Mouse (Mus musculus) embryonic facial prominence, embryonic 11.5 days (tissue): Measurements from ENCODE around the gene Rad18. TPM values are rescaled to one million over a fixed set of nuclear protein-coding genes. Genes with fewer than 3 reads are reported as not detected.

ENCODE experiments used
- ATAC-seq: fragments of 200-750 bp; cut with Nextera tagmentation; replicated peaks from 2 replicates; pipeline ENCODE4 v1.8.0; 2017; ENCODE audit warnings: low read depth; ENCODE audit not compliant: insufficient number of reproducible peaks, low FRiP score, low TSS enrichment
- DNase-seq: peaks from one replicate; pipeline ENCODE4 v3.0.0-alpha.2; 2015; ENCODE audit warnings: low spot score
- H3K27ac ChIP-seq: fragments of 300-500 bp; sonication (generic); replicated peaks from 2 replicates; pipeline ENCODE4 v1.5.1; 2014; ENCODE audit warnings: mild to moderate bottlenecking, low read depth, low read length, control low read depth
- H3K27me3 ChIP-seq: fragments of 300-500 bp; sonication (generic); 2 replicates; pipeline ENCODE4 v1.6.1; 2014; ENCODE audit warnings: mild to moderate bottlenecking, low read length, moderate library complexity, mixed read lengths; ENCODE audit not compliant: control insufficient read depth, insufficient read depth
- H3K36me3 ChIP-seq: fragments of 300-500 bp; sonication (generic); replicated peaks from 2 replicates; pipeline ENCODE4 v1.6.1; 2014; ENCODE audit warnings: low read depth, mild to moderate bottlenecking, low read length, moderate library complexity, mixed read lengths; ENCODE audit not compliant: control insufficient read depth, insufficient read depth
- H3K4me1 ChIP-seq: fragments of 300-500 bp; sonication (generic); 2 replicates; pipeline ENCODE4 v1.6.1; 2014; ENCODE audit warnings: low read length, mixed read lengths; ENCODE audit not compliant: control insufficient read depth, insufficient read depth
- H3K4me2 ChIP-seq: fragments of 300-500 bp; sonication (generic); 2 replicates; pipeline ENCODE4 v1.6.1; 2014; ENCODE audit warnings: low read depth, mild to moderate bottlenecking, control low read depth, low read length, moderate library complexity
- H3K4me3 ChIP-seq: fragments of 300-500 bp; sonication (generic); 2 replicates; pipeline ENCODE4 v1.5.1; 2014; ENCODE audit warnings: low read depth, low read length, control low read depth
- H3K9ac ChIP-seq: fragments of 300-500 bp; sonication (generic); replicated peaks from 2 replicates; pipeline ENCODE4 v1.6.1; 2014; ENCODE audit warnings: mild to moderate bottlenecking, control low read depth, low read length
- H3K9me3 ChIP-seq: fragments of 300-500 bp; sonication (generic); replicated peaks from 2 replicates; pipeline ENCODE4 v1.6.1; 2016; ENCODE audit warnings: mild to moderate bottlenecking, low read length, inconsistent platforms, mixed read lengths; ENCODE audit not compliant: control insufficient read depth
- WGBS: fragments of 180-500 bp; shearing (Covaris S2); extraction: QIAGEN DNeasy Blood & Tissue Kit; methylation state at CpG from one replicate; pipeline ENCODE4 v1.1.7; 2014; 5-methylcytosine and 5-hydroxymethylcytosine counted together
- polyA plus RNA-seq: library from polyadenylated mRNA; unstranded; fragments of >200 nt; fragmentation: Nextera tagmentation; extraction: Ambion mirVana; gene quantifications from 2 replicates; pipeline ENCODE4 v1.2.1, GENCODE M21; 2014

Gene Rad18
- polyA plus RNA-seq, 1 experiment from 2014 or later = 43.0 TPM

DNA sequence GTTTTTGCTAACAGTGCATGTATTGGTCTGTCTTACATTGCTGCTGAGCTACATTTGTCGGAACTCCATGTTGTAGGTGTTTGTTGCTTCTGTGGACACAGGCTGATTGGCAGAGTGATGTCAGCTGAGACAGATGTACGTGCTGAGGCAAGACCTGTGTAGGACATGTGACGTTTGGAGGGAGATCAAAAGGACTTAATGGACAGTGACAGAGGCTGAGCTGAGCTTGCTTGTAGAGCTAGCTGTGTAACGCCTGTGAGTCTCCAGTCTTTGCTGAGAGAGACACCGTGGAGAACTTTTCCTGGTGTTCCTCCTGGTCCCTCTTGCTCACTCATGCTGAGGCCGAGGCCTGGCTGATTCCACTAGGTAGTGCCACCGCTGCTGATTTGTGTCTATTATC is 101.5 kb downstream of the Rad18 start:
- no peak for DNase-seq
- no peak overlapping the region for H3K4me3 ChIP-seq
- no peaks in the 10 kb centered on the region for H3K36me3 ChIP-seq
- no peaks in the 10 kb centered on the region for H3K9me3 ChIP-seq
- no peak overlapping the region for H3K27ac ChIP-seq
- H3K4me1 ChIP-seq = no peaks in the 10 kb centered on the region
- ATAC-seq = no peak
- H3K4me2 ChIP-seq = no peak overlapping the region
- H3K9ac ChIP-seq = no peak overlapping the region
- no peaks in the 10 kb centered on the region for H3K27me3 ChIP-seq
- 86% methylated on average over 7 of the region's 7 CpGs for WGBS

DNA sequence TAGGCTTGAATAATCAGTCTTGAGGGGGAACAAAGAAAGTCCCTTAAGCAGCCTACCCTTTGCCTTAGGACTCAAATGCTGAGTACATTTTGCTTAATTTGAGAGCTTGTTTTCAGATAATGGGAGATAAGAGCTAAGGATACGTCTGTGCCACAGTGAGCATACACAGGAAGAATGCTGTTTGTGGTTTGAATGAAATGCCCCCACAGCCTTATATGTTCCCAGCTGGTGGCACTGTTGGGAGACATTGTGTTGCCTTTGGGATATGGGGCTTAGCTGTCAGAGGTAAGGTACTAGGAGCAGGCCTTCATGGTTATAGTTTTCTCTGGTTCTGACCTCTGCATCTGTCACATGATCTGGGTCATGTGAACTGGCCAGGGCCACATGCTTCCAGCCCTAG is 108.6 kb downstream of the Rad18 start:
- H3K9me3 ChIP-seq = no peaks in the 10 kb centered on the region
- no peak overlapping the region for H3K4me3 ChIP-seq
- 55% methylated on average over 1 of the region's 1 CpGs for WGBS
- no peaks in the 10 kb centered on the region for H3K27me3 ChIP-seq
- no peak overlapping the region for H3K9ac ChIP-seq
- no peaks in the 10 kb centered on the region for H3K36me3 ChIP-seq
- H3K4me1 ChIP-seq = no peaks in the 10 kb centered on the region
- ATAC-seq = no peak
- no peak overlapping the region for H3K27ac ChIP-seq
- no peak overlapping the region for H3K4me2 ChIP-seq
- DNase-seq = no peak

DNA sequence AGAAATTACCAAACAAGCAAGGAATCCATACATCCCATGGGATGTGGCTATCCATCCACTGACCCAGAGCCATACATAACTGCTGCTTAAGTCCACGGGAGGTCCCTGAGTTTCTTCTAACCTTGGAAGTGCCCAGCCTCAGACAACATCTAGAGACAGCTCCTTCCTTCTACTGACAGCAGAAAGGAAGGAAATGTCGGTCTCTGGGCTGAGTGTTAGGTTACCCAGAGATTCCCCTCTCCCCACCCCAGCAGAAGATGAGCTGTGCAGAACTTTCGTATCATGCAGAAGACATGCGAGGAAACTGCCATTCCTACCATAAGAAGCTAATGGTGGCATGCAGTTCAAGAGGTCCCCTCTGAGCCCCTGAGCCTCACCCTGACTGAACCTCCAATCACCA is 109.5 kb downstream of the Rad18 start:
- H3K27me3 ChIP-seq = no peaks in the 10 kb centered on the region
- H3K27ac ChIP-seq = no peak overlapping the region
- H3K4me3 ChIP-seq = no peak overlapping the region
- no peaks in the 10 kb centered on the region for H3K4me1 ChIP-seq
- 74% methylated on average over 4 of the region's 4 CpGs for WGBS
- H3K9ac ChIP-seq = no peak overlapping the region
- no peaks in the 10 kb centered on the region for H3K9me3 ChIP-seq
- ATAC-seq = no peak
- H3K4me2 ChIP-seq = no peak overlapping the region
- DNase-seq = no peak
- H3K36me3 ChIP-seq = no peaks in the 10 kb centered on the region

DNA sequence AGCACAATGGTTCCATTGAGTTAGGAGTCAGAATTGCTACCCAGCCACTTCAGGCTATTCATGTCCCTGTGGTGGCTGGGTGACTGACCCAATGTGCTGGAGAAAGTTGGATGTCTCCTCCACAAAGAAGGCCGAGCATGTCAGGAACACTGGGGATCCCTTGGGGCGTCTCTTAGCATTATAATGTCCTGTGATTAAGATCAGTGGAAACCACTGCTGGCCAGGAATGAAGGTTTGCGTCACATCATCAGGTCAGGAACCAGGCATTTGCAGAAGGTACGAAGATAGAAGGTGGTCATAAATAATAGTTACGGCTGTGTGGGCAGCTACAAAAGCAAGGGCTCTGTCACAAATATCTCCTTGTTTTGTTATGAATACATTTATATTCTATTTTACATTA is 111.5 kb downstream of the Rad18 start:
- Histone ChIP-seq H3K36me3 (no peaks in the 10 kb centered on the region), H3K27me3 (no peaks in the 10 kb centered on the region), H3K4me1 (no peaks in the 10 kb centered on the region), H3K9me3 (no peaks in the 10 kb centered on the region), H3K27ac (no peak overlapping the region), H3K4me2 (no peak overlapping the region), H3K9ac (no peak overlapping the region), H3K4me3 (no peak overlapping the region)
- WGBS = 85% methylated on average over 5 of the region's 5 CpGs
- no peak for DNase-seq
- no peak for ATAC-seq

DNA sequence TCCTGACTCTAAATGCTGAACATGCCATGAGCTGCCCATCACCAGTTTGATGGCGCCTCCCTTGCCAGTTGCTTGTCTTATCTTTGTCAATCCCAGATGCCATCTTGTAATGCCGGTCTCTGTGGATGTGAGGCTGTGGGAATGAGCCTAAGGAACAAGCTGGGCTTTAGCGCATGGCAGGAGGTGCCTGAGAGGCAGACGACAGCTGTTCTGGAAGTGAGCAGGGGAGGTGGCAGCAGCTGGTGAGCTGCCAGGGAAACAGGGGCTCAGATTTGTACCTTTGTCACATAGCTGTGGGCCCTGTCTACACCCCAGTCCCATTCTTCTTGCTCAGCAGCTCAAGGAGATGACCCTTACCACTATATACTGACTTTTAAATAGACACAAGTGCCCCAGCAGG is 114.5 kb downstream of the Rad18 start:
- 84% methylated on average over 4 of the region's 4 CpGs for WGBS
- H3K36me3 ChIP-seq = no peaks in the 10 kb centered on the region
- no peaks in the 10 kb centered on the region for H3K9me3 ChIP-seq
- H3K27me3 ChIP-seq = no peaks in the 10 kb centered on the region
- H3K4me3 ChIP-seq = no peak overlapping the region
- no peak overlapping the region for H3K4me2 ChIP-seq
- no peak overlapping the region for H3K27ac ChIP-seq
- no peaks in the 10 kb centered on the region for H3K4me1 ChIP-seq
- no peak for ATAC-seq
- no peak overlapping the region for H3K9ac ChIP-seq
- no peak for DNase-seq

DNA sequence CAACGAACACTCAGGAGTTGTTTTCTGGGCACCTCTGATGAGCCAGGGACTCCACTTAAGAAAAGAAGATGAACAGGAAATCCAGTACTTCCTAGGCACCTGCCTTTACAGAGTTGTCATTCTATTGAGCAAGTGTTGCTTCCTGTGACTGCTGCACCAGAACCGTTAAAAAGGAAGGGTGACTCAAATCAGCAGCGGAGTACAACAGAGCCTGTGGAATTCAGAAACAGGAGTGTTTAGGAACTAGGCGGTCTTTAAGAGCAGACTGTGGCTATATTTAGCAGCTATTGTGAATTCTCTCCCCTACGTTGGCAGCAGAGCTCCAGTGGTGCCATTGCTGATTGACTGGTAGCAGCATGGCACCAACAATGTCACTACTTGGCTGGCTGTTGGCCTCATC is 119.3 kb downstream of the Rad18 start:
- WGBS = 71% methylated on average over 5 of the region's 5 CpGs
- ATAC-seq (no peak), DNase-seq (no peak)
- no peaks in the 10 kb centered on the region for H3K27me3 ChIP-seq
- no peaks in the 10 kb centered on the region for H3K36me3 ChIP-seq
- H3K9me3 ChIP-seq = no peaks in the 10 kb centered on the region
- no peak overlapping the region for H3K9ac ChIP-seq
- no peak overlapping the region for H3K27ac ChIP-seq
- no peak overlapping the region for H3K4me2 ChIP-seq
- no peak overlapping the region for H3K4me3 ChIP-seq
- no peaks in the 10 kb centered on the region for H3K4me1 ChIP-seq

DNA sequence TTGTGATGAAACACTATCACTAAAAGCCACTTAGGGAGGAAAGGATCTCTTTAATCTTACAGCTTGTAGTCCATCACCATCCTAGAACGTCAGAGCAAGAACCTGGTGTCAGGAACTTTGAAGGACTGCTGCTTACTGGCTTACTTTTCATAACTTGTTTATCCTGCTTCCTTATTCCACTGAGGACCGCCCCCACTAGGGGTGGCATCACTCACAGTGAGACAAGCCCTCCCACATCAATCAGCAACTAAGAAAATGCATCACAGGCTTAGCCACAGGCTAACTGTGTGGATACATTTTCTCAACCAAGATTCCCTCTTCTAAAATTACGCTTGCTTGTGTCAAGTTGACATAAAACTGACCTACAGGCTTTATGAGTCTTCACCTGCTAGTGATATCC is 121.9 kb downstream of the Rad18 start:
- Histone ChIP-seq H3K4me3 (no peak overlapping the region), H3K27me3 (no peaks in the 10 kb centered on the region), H3K4me2 (no peak overlapping the region), H3K9ac (no peak overlapping the region), H3K9me3 (no peaks in the 10 kb centered on the region), H3K4me1 (no peaks in the 10 kb centered on the region), H3K36me3 (no peaks in the 10 kb centered on the region), H3K27ac (no peak overlapping the region)
- DNase-seq (no peak), ATAC-seq (no peak)
- 73% methylated on average over 3 of the region's 3 CpGs for WGBS

DNA sequence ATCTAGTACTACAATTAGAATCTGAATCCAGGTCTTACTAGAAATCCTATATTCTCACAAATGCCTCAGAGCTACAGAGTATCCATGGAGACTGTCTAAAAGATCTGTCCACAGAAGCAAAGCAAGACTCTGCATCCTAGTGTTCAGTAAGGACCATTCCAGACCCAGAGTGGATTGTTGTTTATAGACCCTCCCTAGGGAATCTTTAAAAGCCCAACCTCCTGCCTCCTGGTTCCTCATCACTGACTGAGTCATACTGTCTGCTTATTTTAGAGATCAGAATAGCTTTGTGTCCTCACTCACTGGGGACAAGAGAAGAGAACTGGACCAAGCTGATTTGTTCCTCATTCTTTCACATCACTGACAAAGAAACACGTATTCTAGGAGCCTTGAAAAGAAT is 126.1 kb downstream of the Rad18 start:
- H3K4me1 ChIP-seq = no peaks in the 10 kb centered on the region
- WGBS = 63% methylated on average over 1 of the region's 1 CpGs
- DNase-seq (no peak), ATAC-seq (no peak)
- no peak overlapping the region for H3K9ac ChIP-seq
- H3K9me3 ChIP-seq = no peaks in the 10 kb centered on the region
- H3K36me3 ChIP-seq = no peaks in the 10 kb centered on the region
- H3K4me3 ChIP-seq = no peak overlapping the region
- no peaks in the 10 kb centered on the region for H3K27me3 ChIP-seq
- H3K27ac ChIP-seq = no peak overlapping the region
- H3K4me2 ChIP-seq = no peak overlapping the region
